Mouse (Mus musculus) liver, postnatal 0 days (tissue): ENCODE data around the gene Prkd2.

Source experiments
- CTCF ChIP-seq: sonication (generic); IDR thresholded peaks from 2 replicates; pipeline ENCODE4 v1.5.1; 2016; ENCODE audit warnings: antibody characterized with exemption, low read depth
- EP300 ChIP-seq: IDR thresholded peaks from 2 replicates; pipeline ENCODE4 v1.6.1; 2016; ENCODE audit warnings: antibody characterized with exemption, low read depth, mild to moderate bottlenecking

GRCm38 (mm10) chr7:16900526-16900925 is 57.8 kb downstream of the Prkd2 start:
- no peak for TF ChIP-seq CTCF
- no peak for TF ChIP-seq EP300
